Mouse (Mus musculus) heart, postnatal 14 days (tissue): Measurements from ENCODE around the gene Arhgap23. TPM values are rescaled to one million over a fixed set of nuclear protein-coding genes. Genes with fewer than 3 reads are reported as not detected.

ENCODE experiments used
- DNase-seq, 2 experiments: peaks; one replicate each; pipeline ENCODE4 v3.0.0; 2021 to 2022
- intact Hi-C: fragments of 180-260 bp; cut with DNase I; formaldehyde crosslinking; loops from one replicate; pipeline ENCODE4 v1.15.1; 2025
- long read RNA-seq, 2 experiments: library from polyadenylated mRNA; stranded (forward); transcript quantifications; one replicate each; pipeline ENCODE4 v2.0.0; 2021
- total RNA-seq, 2 experiments: library from RNA; stranded (reverse); gene quantifications; 2 replicates each; pipeline ENCODE4 v1.2.3; 2021

Gene Arhgap23
- 10 to 100 TPM; 24.8 to 25.1 TPM for total RNA-seq
- long read RNA-seq, experiment 1, full-length matches to known transcripts: 2 of 17 reads
- long read RNA-seq, experiment 1, partial matches to known transcripts: 10 of 17 reads
- long read RNA-seq, experiment 1, other reads (novel, unspliced or antisense): 5 of 17 reads
- long read RNA-seq, experiment 2, partial matches to known transcripts: 7 of 8 reads
- long read RNA-seq, experiment 2, other reads (novel, unspliced or antisense): 1 of 8 reads

- DNase-seq: peak; percentile 81 to 84
- intact Hi-C loops: no loop called here
Observed at GRCm38 (mm10) chr11:97415330-97415711, at the start of gene Arhgap23. Gene Arhgap23 (plus strand): TSS chr11:97415533.

GRCm38 (mm10) chr11:97365556-97365955, 49.8 kb upstream of the Arhgap23 start:
- intact Hi-C loops: no loop called here
- no peak for DNase-seq

GRCm38 (mm10) chr11:97368501-97368900, 46.8 kb upstream of the Arhgap23 start:
- intact Hi-C loops: no loop called here
- DNase-seq: no peak

- no peak for DNase-seq
- intact Hi-C loops: no loop called here
Observed at GRCm38 (mm10) chr11:97370329-97371091, 44.8 kb upstream of the Arhgap23 start.

GRCm38 (mm10) chr11:97372159-97372864, 43.0 kb upstream of the Arhgap23 start:
- intact Hi-C loops: no loop called here
- no peak for DNase-seq

GRCm38 (mm10) chr11:97373402-97373801, 41.9 kb upstream of the Arhgap23 start:
- no peak for DNase-seq
- intact Hi-C loops: no loop called here

- intact Hi-C loops: no loop called here
- no peak for DNase-seq
Observed at GRCm38 (mm10) chr11:97380036-97380435, 35.3 kb upstream of the Arhgap23 start.

- intact Hi-C loops: no loop called here
- no peak for DNase-seq
Observed at GRCm38 (mm10) chr11:97383017-97383416, 32.3 kb upstream of the Arhgap23 start.

- intact Hi-C loops: no loop called here
- no peak for DNase-seq
Observed at GRCm38 (mm10) chr11:97383764-97384163, 31.6 kb upstream of the Arhgap23 start.

- intact Hi-C loops: no loop called here
- DNase-seq: no peak
Observed at GRCm38 (mm10) chr11:97387811-97388210, 27.5 kb upstream of the Arhgap23 start.

GRCm38 (mm10) chr11:97389127-97389526, 26.2 kb upstream of the Arhgap23 start:
- DNase-seq: no peak
- intact Hi-C loops: no loop called here

- intact Hi-C loops: no loop called here
- DNase-seq: no peak
Observed at GRCm38 (mm10) chr11:97393658-97394057, 21.7 kb upstream of the Arhgap23 start.

- intact Hi-C loops: no loop called here
- DNase-seq: no peak
Observed at GRCm38 (mm10) chr11:97394146-97394545, 21.2 kb upstream of the Arhgap23 start.

GRCm38 (mm10) chr11:97398506-97398905, 16.8 kb upstream of the Arhgap23 start:
- no peak for DNase-seq
- intact Hi-C loops: no loop called here

GRCm38 (mm10) chr11:97399958-97400710, 15.2 kb upstream of the Arhgap23 start:
- intact Hi-C loops: loop anchor here (1.0 kb wide), 1 partner anchor 43 kb away; no protein-coding TSS in a partner anchor

GRCm38 (mm10) chr11:97401082-97401481, 14.3 kb upstream of the Arhgap23 start:
- DNase-seq: no peak
- intact Hi-C loops: no loop called here

More at GRCm38 (mm10) chr11:97399958-97400710, 15.2 kb upstream of the Arhgap23 start:
- DNase-seq: peak; percentile 80 to 85

GRCm38 (mm10) chr11:97401686-97402435, 13.5 kb upstream of the Arhgap23 start:
- intact Hi-C loops: no loop called here
- no peak for DNase-seq

GRCm38 (mm10) chr11:97402746-97403145, 12.6 kb upstream of the Arhgap23 start:
- DNase-seq: no peak
- intact Hi-C loops: no loop called here

GRCm38 (mm10) chr11:97403614-97404183, 11.6 kb upstream of the Arhgap23 start:
- intact Hi-C loops: no loop called here
- no peak for DNase-seq
